Mouse (Mus musculus): Measurements from ENCODE around the gene Zfp747.

Zfp747 gene

GRCm38 (mm10) chr7:127333240-127333639, 42.6 kb downstream of the Zfp747 start:
- no peak for DNase-seq (ENCODE audit: low spot score)

GRCm38 (mm10) chr7:127326685-127327084, 49.2 kb downstream of the Zfp747 start:
- peak; percentile 33 for DNase-seq (ENCODE audit: low spot score)

- no peak for DNase-seq (ENCODE audit: low spot score)
These were observed 50.3 kb downstream of the Zfp747 start for GRCm38 (mm10) chr7:127325550-127325949.

- DNase-seq (ENCODE audit: low spot score) = no peak
These were observed 50.9 kb downstream of the Zfp747 start for GRCm38 (mm10) chr7:127324944-127325343.

Data from ovary, postnatal 14 days (tissue).